Mouse (Mus musculus): ENCODE results near the gene Nudt21.
A peak's percentile ranks its signal among the peaks of the same experiment; 100 is the strongest.

The Nudt21 gene

GRCm38 (mm10) chr8:94036944-94037524 is at the start of gene Nudt21, which contains the start of gene Ogfod1:
Gene Nudt21, minus strand, starts transcription at chr8:94037031.
Gene Ogfod1, plus strand, starts transcription at chr8:94037198.
- peak; percentile 93 to 97 for DNase-seq

GRCm38 (mm10) chr8:94076461-94077192 is 39.8 kb upstream of the Nudt21 start:
- no peak for DNase-seq

- DNase-seq: peak; percentile 5 to 14
Measured at GRCm38 (mm10) chr8:94068793-94069192, 32.0 kb upstream of the Nudt21 start.

GRCm38 (mm10) chr8:94066121-94066863 is 29.5 kb upstream of the Nudt21 start:
- no peak for DNase-seq

- DNase-seq: peak; percentile 40 to 81
Measured at GRCm38 (mm10) chr8:94057157-94057854, 20.5 kb upstream of the Nudt21 start.

- DNase-seq: no peak
Measured at GRCm38 (mm10) chr8:94052696-94053095, 15.9 kb upstream of the Nudt21 start.

- DNase-seq: no peak
Measured at GRCm38 (mm10) chr8:94047845-94048244, 11.0 kb upstream of the Nudt21 start.

GRCm38 (mm10) chr8:94037806-94038205 is 975 bp upstream of the Nudt21 start:
- DNase-seq: peak in 1 of 2 experiments; percentile 21

GRCm38 (mm10) chr8:94036541-94036940 is 290 bp downstream of the Nudt21 start:
- DNase-seq: peak; percentile 56 to 72

GRCm38 (mm10) chr8:94035200-94035599 is 1.6 kb downstream of the Nudt21 start:
- DNase-seq: no peak

GRCm38 (mm10) chr8:94033601-94034000 is 3.2 kb downstream of the Nudt21 start:
- DNase-seq: no peak

- DNase-seq: no peak
Measured at GRCm38 (mm10) chr8:94029701-94030100, 7.1 kb downstream of the Nudt21 start.

- no peak for DNase-seq
Measured at GRCm38 (mm10) chr8:94023916-94024315, 12.9 kb downstream of the Nudt21 start.

GRCm38 (mm10) chr8:94013026-94013612 is 23.7 kb downstream of the Nudt21 start:
- peak in 1 of 2 experiments; percentile 21 for DNase-seq

GRCm38 (mm10) chr8:94012013-94012951 is 24.5 kb downstream of the Nudt21 start, which contains the start of gene Amfr:
Gene Amfr, minus strand, starts transcription at chr8:94012842.
- peak; percentile 55 to 84 for DNase-seq

- DNase-seq: peak; percentile 37 to 38
Measured at GRCm38 (mm10) chr8:94011076-94012012, 25.5 kb downstream of the Nudt21 start.

GRCm38 (mm10) chr8:94010101-94010705 is 26.6 kb downstream of the Nudt21 start:
- no peak for DNase-seq

- DNase-seq: no peak
Measured at GRCm38 (mm10) chr8:94009243-94009845, 27.5 kb downstream of the Nudt21 start.

- no peak for DNase-seq
Measured at GRCm38 (mm10) chr8:94004139-94004538, 32.7 kb downstream of the Nudt21 start.
